Mouse (Mus musculus) ES-Bruce4 (cell line): ENCODE results near the gene Tenm4. TPM values are rescaled to one million over a fixed set of nuclear protein-coding genes. Genes with fewer than 3 reads are reported as not detected.

Experiments
- H3K27ac ChIP-seq: 2 replicates; pipeline ENCODE4 v1.5.1; 2012; ENCODE audit warnings: low read length, inconsistent platforms; ENCODE audit not compliant: insufficient read depth
- H3K27me3 ChIP-seq: 2 replicates; pipeline ENCODE4 v1.6.1; 2012; ENCODE audit warnings: mild to moderate bottlenecking, low read length, inconsistent platforms; ENCODE audit not compliant: control insufficient read depth, poor library complexity, insufficient read depth, severe bottlenecking
- H3K36me3 ChIP-seq: 2 replicates; pipeline ENCODE4 v1.6.1; 2012; ENCODE audit warnings: inconsistent platforms, mild to moderate bottlenecking, low read length, moderate library complexity; ENCODE audit not compliant: control insufficient read depth, poor library complexity, insufficient read depth, severe bottlenecking
- H3K4me1 ChIP-seq: one replicate; pipeline ENCODE4 v1.8.1; 2011; ENCODE audit warnings: low read length; ENCODE audit not compliant: control insufficient read depth, insufficient read depth
- H3K4me3 ChIP-seq: 2 replicates; pipeline ENCODE4 v1.5.1; 2011; ENCODE audit warnings: low read depth, mild to moderate bottlenecking, low read length
- H3K9ac ChIP-seq: 2 replicates; pipeline ENCODE4 v1.6.1; 2012; ENCODE audit warnings: low read depth, mild to moderate bottlenecking, inconsistent platforms; ENCODE audit not compliant: poor library complexity, severe bottlenecking
- H3K9me3 ChIP-seq: replicated peaks from 2 replicates; pipeline ENCODE4 v1.6.1; 2012; ENCODE audit warnings: mild to moderate bottlenecking, low read length, inconsistent platforms; ENCODE audit not compliant: control insufficient read depth, poor library complexity, insufficient read depth, severe bottlenecking
- CTCF ChIP-seq: IDR thresholded peaks from one replicate; pipeline ENCODE4 v1.8.1; 2011; ENCODE audit warnings: low read depth, low read length
- EP300 ChIP-seq: IDR thresholded peaks from 2 replicates; pipeline ENCODE4 v1.6.1; 2011; ENCODE audit warnings: low read depth, low read length; ENCODE audit not compliant: insufficient read depth
- POLR2A ChIP-seq: IDR thresholded peaks from one replicate; pipeline ENCODE4 v1.8.1; 2011; ENCODE audit warnings: low read length; ENCODE audit not compliant: insufficient read depth
- polyA plus RNA-seq: library from polyadenylated mRNA; stranded (reverse); fragments of >200 nt; gene quantifications from 2 replicates; pipeline ENCODE4 v1.2.4, GENCODE M21; 2011; ENCODE audit warnings: low read depth; ENCODE audit not compliant: missing spikeins, insufficient read depth, insufficient read length

Tenm4 gene
- polyA plus RNA-seq, 1 experiment, result 4.8 TPM

DNA sequence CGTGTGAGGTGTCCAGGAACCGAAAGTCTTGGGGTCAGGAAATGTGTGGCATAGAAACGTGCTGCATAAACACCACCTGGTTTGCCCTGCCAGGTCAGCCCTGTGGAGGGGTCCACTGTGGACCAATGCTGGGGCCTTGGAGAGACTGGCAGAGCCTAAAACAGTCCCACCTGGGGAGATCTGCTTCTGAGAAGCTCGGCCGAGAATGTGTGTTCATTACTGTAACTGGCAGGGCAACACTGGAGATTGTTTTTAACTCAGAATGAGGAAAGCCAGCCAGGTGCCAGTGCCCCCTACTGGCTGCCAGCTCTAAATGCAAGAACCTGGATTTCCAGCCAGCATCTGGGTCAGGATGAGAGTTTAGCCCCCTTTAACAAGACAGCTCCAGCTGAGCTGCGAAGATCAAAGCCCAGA lies 383.2 kb downstream of the Tenm4 start:
- Histone ChIP-seq H3K4me3 (no peak overlapping the region), H3K9ac (no peak overlapping the region), H3K36me3 (no peaks in the 10 kb centered on the region), H3K9me3 (no peaks in the 10 kb centered on the region), H3K4me1 (no peaks in the 10 kb centered on the region), H3K27me3 (no peaks in the 10 kb centered on the region), H3K27ac (no peak overlapping the region)
- TF ChIP-seq EP300 (no peak), CTCF (peak; percentile 79)

DNA sequence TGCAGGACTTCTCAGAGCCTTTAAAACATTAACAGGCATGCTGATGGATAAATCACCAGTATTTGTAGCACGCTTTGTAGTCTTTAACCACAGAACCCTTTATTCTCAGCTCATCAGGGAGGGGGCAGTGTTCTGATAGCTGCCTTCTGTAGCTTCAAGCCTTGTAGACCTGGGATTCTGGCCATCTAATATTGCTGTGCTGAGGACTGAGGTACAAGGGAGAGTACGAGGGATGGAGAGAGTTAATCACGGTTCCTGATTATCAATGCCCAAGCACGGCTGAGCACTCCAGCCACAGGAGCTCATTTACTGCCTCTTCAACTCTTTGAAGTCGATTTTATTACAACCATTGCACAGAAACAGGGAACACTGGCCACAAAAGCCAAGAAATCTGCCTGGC lies 384.2 kb downstream of the Tenm4 start:
- Histone ChIP-seq H3K4me3 (no peak overlapping the region), H3K4me1 (no peaks in the 10 kb centered on the region), H3K27ac (no peak overlapping the region), H3K9me3 (no peaks in the 10 kb centered on the region), H3K36me3 (no peaks in the 10 kb centered on the region), H3K27me3 (no peaks in the 10 kb centered on the region), H3K9ac (no peak overlapping the region)
- TF ChIP-seq EP300 (no peak), POLR2A (no peak), CTCF (no peak)

DNA sequence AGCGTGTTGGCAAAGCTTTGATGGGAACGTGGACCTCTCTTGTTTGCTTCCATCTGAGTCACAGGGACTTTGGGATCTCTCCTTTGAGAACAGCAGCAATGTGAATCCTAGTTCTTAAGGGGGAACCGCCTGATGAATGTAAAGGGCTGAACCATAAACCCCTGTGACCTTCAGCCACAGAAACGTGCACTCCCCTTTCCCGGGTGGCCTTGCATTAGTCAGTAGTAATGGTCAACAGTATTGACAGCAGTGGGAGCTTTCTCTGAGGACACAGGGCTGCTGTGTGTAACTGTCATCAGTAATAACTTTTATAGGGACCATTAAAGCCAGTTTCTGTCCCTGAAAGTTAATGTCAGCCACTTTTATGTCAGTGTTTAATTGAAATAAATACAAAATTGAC lies 385.7 kb downstream of the Tenm4 start:
- Histone ChIP-seq H3K9ac (no peak overlapping the region), H3K4me1 (no peaks in the 10 kb centered on the region), H3K4me3 (no peak overlapping the region), H3K27me3 (no peaks in the 10 kb centered on the region), H3K36me3 (no peaks in the 10 kb centered on the region), H3K9me3 (no peaks in the 10 kb centered on the region), H3K27ac (no peak overlapping the region)
- TF ChIP-seq POLR2A (no peak), EP300 (no peak), CTCF (no peak)

DNA sequence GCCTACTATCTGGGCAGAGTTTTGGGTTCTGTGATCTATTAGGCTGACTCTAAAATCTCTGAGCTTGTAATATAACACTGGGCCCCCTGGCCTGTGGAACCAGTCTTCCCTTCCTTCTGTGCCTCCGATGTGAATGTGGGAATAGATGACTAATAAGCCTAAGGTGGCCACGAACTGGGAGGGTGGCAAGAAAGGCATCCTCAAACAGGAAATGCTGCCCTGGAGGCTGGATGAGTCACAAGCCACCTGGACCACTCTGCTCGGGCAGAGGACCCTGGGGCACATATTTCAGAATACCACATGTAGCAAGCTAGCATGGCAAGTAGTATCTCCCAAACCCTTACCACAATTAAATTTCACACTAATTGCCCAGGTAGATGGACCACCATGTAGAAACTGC lies 391.8 kb downstream of the Tenm4 start:
- no peak overlapping the region for H3K9ac ChIP-seq
- no peaks in the 10 kb centered on the region for H3K36me3 ChIP-seq
- peaks cover 3% of the 10 kb centered on the region for H3K4me1 ChIP-seq
- H3K9me3 ChIP-seq, result no peaks in the 10 kb centered on the region
- no peak overlapping the region for H3K27ac ChIP-seq
- TF ChIP-seq POLR2A (no peak), EP300 (no peak), CTCF (no peak)
- no peak overlapping the region for H3K4me3 ChIP-seq
- no peaks in the 10 kb centered on the region for H3K27me3 ChIP-seq

DNA sequence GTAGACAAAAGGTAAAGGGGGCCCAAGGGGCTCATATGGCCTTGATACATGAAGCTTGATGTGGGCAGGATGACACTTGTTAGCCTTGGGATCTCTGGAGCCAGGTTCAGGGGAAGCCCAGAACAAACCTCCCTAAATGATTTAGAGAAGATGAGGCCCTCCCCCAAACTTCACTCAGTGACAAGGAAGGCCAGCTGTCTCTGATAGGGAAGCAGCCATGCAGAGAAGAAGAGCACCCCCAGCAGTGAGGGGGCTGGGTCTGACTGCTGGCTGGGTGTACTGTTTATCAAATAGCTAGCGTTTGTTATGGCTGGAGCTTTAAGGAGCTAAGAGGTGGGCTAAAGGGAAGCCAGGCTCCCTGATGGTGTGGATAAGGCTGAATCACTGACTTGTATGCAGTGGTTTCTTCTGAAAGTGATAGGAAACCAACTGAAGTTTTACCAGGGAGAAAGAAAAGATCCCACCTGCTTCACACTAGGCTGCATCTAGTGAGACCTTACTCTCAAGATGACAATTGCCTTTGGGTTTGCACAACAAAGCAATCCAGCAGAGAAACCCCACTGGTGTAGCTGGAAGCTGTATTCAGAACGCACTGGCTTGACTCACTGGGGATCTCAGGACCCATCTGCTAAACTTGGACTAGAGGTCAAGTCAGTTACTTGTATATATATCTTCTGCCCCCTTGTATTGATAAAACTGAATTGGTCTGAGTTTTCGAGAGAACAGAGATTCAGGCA lies 392.5 kb downstream of the Tenm4 start:
- Histone ChIP-seq H3K27ac (no peak overlapping the region), H3K9ac (no peak overlapping the region), H3K9me3 (no peaks in the 10 kb centered on the region), H3K27me3 (no peaks in the 10 kb centered on the region), H3K4me1 (peaks cover 3% of the 10 kb centered on the region), H3K36me3 (no peaks in the 10 kb centered on the region), H3K4me3 (no peak overlapping the region)
- TF ChIP-seq EP300, result no peak
- no peak for TF ChIP-seq CTCF
- no peak for TF ChIP-seq POLR2A

DNA sequence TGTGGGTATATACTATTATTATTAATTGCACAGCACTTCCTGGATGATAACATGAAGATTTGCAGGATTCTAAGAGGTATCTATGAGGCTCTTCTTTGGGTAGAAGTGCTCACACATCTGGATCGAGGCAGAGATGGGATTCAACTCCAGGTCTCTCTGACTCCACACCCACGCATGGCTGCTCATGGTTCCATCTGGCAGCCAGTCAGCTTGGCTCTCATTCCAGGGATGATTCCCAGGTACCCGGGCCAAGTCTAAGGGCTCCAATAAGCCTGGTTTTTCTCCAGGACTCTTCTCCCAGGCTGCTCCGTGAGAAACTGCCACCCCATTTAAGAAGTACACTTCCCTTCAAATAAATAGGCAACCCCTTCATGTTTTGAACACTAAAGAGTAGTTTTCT lies 394.8 kb downstream of the Tenm4 start:
- peaks cover 3% of the 10 kb centered on the region for H3K4me1 ChIP-seq
- H3K4me3 ChIP-seq, result no peak overlapping the region
- no peaks in the 10 kb centered on the region for H3K36me3 ChIP-seq
- H3K27me3 ChIP-seq, result no peaks in the 10 kb centered on the region
- no peak overlapping the region for H3K9ac ChIP-seq
- no peaks in the 10 kb centered on the region for H3K9me3 ChIP-seq
- no peak overlapping the region for H3K27ac ChIP-seq
- TF ChIP-seq CTCF (no peak), EP300 (no peak), POLR2A (no peak)
